Mouse (Mus musculus) heart, embryonic 16.5 days (tissue): ENCODE measurements around the gene Pyroxd2. TPM values are rescaled to one million over a fixed set of nuclear protein-coding genes. Genes with fewer than 3 reads are reported as not detected.
"Not testable (repeated sequence)": the region's sequence is repeated elsewhere in the genome, so short reads cannot be mapped to it uniquely, and the experiment has no call there.

Source experiments
- ATAC-seq: fragments of 200-750 bp; cut with Nextera tagmentation; replicated peaks from 2 replicates; pipeline ENCODE4 v1.8.0; 2017; ENCODE audit warnings: moderate number of reproducible peaks; ENCODE audit not compliant: insufficient read depth, low FRiP score; ENCODE audit errors: extremely low read depth
- H3K27ac ChIP-seq: fragments of 300-500 bp; sonication (generic); 2 replicates; pipeline ENCODE4 v1.5.1; 2014; ENCODE audit warnings: mild to moderate bottlenecking, low read length, control low read depth, moderate library complexity
- H3K27me3 ChIP-seq: fragments of 300-500 bp; sonication (generic); 2 replicates; pipeline ENCODE4 v1.6.1; 2014; ENCODE audit warnings: low read length, mixed read lengths; ENCODE audit not compliant: control insufficient read depth, insufficient read depth
- H3K36me3 ChIP-seq: fragments of 300-500 bp; sonication (generic); 2 replicates; pipeline ENCODE4 v1.6.1; 2014; ENCODE audit not compliant: control insufficient read depth, insufficient read depth
- H3K4me1 ChIP-seq: fragments of 300-500 bp; sonication (generic); 2 replicates; pipeline ENCODE4 v1.6.1; 2014; ENCODE audit warnings: low read length, mixed read lengths; ENCODE audit not compliant: control insufficient read depth, insufficient read depth
- H3K4me2 ChIP-seq: fragments of 300-500 bp; sonication (generic); 2 replicates; pipeline ENCODE4 v1.6.1; 2014; ENCODE audit warnings: low read depth, mild to moderate bottlenecking, control low read depth, low read length
- H3K4me3 ChIP-seq: fragments of 300-500 bp; sonication (generic); 2 replicates; pipeline ENCODE4 v1.5.1; 2014; ENCODE audit warnings: mild to moderate bottlenecking, control low read depth, low read length
- H3K9ac ChIP-seq: fragments of 300-500 bp; sonication (generic); 2 replicates; pipeline ENCODE4 v1.6.1; 2014; ENCODE audit warnings: low read length, control low read depth
- H3K9me3 ChIP-seq: fragments of 300-500 bp; sonication (generic); replicated peaks from 2 replicates; pipeline ENCODE4 v1.6.1; 2016; ENCODE audit warnings: low read length; ENCODE audit not compliant: control insufficient read depth
- WGBS: fragments of 180-500 bp; shearing (Covaris S2); extraction: QIAGEN DNeasy Blood & Tissue Kit; methylation state at CpG from one replicate; pipeline ENCODE4 v1.1.7; 2014; 5-methylcytosine and 5-hydroxymethylcytosine counted together
- polyA plus RNA-seq: library from polyadenylated mRNA; unstranded; fragments of >200 nt; fragmentation: Nextera tagmentation; extraction: Ambion mirVana; gene quantifications from 2 replicates; pipeline ENCODE4 v1.2.1, GENCODE M21; 2015

Gene Pyroxd2
- polyA plus RNA-seq, 1 experiment from 2014 or later = 5.5 TPM

DNA sequence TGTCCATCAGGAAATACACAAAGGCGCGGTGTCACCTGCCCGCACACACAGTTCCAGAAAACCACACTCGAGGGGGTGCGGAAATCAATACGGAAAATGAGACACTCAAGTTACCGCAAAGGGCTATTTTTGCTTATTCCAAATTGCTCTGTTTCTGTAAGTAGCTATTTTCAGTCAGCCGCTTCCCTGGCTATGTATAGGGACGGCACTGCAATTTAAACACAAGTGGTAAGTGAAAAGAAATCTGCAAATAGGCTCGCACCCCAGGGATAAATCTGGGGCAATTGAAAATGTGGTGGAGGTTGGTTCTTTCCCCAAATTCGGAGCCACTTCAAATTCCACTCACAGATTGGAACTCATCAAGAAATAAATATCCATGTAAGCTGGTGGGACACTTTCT lies 63.3 kb downstream of the Pyroxd2 start:
- Histone ChIP-seq H3K4me1 (no peaks in the 10 kb centered on the region), H3K27ac (no peak overlapping the region), H3K9ac (no peak overlapping the region), H3K36me3 (no peaks in the 10 kb centered on the region), H3K4me2 (no peak overlapping the region), H3K4me3 (no peak overlapping the region), H3K27me3 (no peaks in the 10 kb centered on the region), H3K9me3 (no peaks in the 10 kb centered on the region)
- ATAC-seq = no peak
- WGBS = 79% methylated on average over 11 of the region's 11 CpGs

DNA sequence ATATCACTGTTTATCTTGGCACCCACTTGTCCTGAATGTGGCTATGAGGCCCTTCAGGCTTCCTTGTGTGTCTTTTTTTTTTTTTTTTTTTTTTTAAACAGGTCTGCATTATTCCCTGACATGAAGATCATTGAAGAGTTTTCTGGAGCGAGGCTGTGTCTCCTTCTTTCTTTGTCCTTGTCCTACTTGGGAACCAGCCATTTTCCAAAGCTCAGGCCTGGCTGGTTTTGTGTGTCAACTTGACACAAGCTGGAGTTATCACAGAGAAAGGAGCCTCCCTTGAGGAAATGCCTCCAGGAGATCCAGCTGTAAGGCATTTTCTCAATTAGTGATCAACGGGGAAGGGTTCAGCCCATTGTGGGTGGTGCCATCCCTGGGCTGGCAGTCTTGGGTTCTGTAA lies 69.8 kb downstream of the Pyroxd2 start:
- not testable (repeated sequence) for H3K9ac ChIP-seq, H3K36me3 ChIP-seq, ATAC-seq, H3K27ac ChIP-seq, H3K27me3 ChIP-seq, H3K4me1 ChIP-seq, H3K9me3 ChIP-seq, H3K4me3 ChIP-seq, H3K4me2 ChIP-seq
- 59% methylated on average over 2 of the region's 2 CpGs for WGBS

DNA sequence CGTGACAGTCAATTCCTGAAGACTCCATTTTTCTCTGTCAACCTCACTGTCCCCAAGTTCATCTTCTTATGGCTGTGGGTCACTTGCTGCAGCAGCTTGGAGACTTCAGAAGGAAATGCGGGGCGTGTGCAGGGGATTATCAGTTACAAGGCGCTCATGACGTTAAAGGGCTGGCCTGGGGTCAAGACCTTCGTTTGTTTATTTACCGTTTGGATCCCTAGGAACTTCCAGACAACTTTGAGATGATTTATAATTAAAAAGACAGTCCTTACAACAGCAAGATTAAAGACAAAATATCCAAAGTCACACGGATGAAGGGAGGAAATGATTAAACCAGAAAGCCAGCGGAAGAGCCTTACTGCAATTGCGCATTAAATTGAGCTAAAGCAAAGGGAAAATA lies 74.4 kb downstream of the Pyroxd2 start:
- Histone ChIP-seq H3K4me2 (no peak overlapping the region), H3K9me3 (peaks cover 3% of the 10 kb centered on the region; the same call in 1 of the 2 replicates), H3K27me3 (no peaks in the 10 kb centered on the region), H3K4me1 (no peaks in the 10 kb centered on the region), H3K4me3 (no peak overlapping the region), H3K36me3 (no peaks in the 10 kb centered on the region), H3K9ac (no peak overlapping the region), H3K27ac (no peak overlapping the region)
- ATAC-seq = no peak
- 55% methylated on average over 10 of the region's 10 CpGs for WGBS

DNA sequence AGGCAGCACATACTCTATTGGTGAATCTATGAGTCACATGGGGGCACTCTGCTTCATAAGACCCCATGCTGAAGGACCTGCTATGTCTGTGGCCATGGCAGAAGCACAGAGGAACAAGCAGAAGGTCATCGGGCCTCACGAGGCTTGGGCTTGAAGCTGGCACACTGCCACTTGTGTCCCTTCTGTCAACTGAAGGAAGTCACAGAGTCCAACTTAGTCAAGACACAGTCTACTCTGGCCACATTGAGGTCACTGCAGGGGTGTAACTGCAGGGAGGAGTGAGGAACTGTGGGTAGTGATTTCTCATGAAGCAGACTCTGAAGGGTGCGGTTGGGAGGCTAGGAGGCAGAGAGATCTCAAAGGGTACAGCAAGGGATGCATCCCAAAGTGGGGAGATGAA lies 75.1 kb downstream of the Pyroxd2 start:
- H3K36me3 ChIP-seq = no peaks in the 10 kb centered on the region
- H3K9ac ChIP-seq = no peak overlapping the region
- ATAC-seq = no peak
- H3K4me3 ChIP-seq = no peak overlapping the region
- 74% methylated on average over 3 of the region's 3 CpGs for WGBS
- H3K9me3 ChIP-seq = peaks cover 3% of the 10 kb centered on the region; the same call in 1 of the 2 replicates
- H3K4me2 ChIP-seq = no peak overlapping the region
- no peaks in the 10 kb centered on the region for H3K4me1 ChIP-seq
- no peak overlapping the region for H3K27ac ChIP-seq
- no peaks in the 10 kb centered on the region for H3K27me3 ChIP-seq

DNA sequence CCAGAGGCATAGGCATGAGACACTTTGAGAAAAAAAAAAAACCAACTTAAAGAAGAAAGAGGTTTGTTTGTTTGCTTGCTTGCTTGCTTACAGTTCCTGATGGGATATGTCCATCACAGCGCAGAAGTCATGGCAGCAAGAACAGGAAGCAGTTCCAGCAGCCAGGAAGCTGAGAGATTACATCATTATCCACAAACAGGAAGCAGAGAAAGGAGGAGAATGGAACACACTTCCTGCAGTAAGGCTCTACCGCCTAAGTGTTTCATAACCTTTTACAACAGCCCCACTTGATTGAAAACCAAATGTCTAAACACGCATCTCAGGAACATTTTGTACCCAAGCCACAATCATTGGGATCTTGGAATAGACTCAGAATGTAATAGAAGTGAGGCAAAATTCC lies 75.6 kb downstream of the Pyroxd2 start:
- no peaks in the 10 kb centered on the region for H3K36me3 ChIP-seq
- WGBS = 70% methylated on average over 3 of the region's 3 CpGs
- H3K4me3 ChIP-seq = no peak overlapping the region
- no peaks in the 10 kb centered on the region for H3K4me1 ChIP-seq
- H3K27ac ChIP-seq = no peak overlapping the region
- H3K9ac ChIP-seq = no peak overlapping the region
- no peak for ATAC-seq
- H3K4me2 ChIP-seq = no peak overlapping the region
- no peaks in the 10 kb centered on the region for H3K27me3 ChIP-seq
- peaks cover 3% of the 10 kb centered on the region; the same call in 1 of the 2 replicates for H3K9me3 ChIP-seq

Other genes starting within 250 kb of the Pyroxd2 start
- 13.7 and 14.3 TPM in 2 replicates for gene R3hcc1l, start 234.0 kb downstream of the Pyroxd2 start, polyA plus RNA-seq
- gene Loxl4, start 140.0 kb downstream of the Pyroxd2 start, polyA plus RNA-seq = 0.29 and 0.30 TPM in 2 replicates
- gene Hps1, start 27.2 kb upstream of the Pyroxd2 start, polyA plus RNA-seq = 6.7 and 6.8 TPM in 2 replicates